Mouse (Mus musculus) CD8-positive naive resting alpha-beta T cell, adult 57 days (primary cell): Measurements from ENCODE around the gene Thap7. TPM values are rescaled to one million over a fixed set of nuclear protein-coding genes. Genes with fewer than 3 reads are reported as not detected.

Experiments used
- total RNA-seq: library from RNA; stranded (reverse); gene quantifications from one replicate; pipeline ENCODE4 v1.2.4, GENCODE M21; 2023

The Thap7 gene
- 39.9 TPM for total RNA-seq

DNA sequence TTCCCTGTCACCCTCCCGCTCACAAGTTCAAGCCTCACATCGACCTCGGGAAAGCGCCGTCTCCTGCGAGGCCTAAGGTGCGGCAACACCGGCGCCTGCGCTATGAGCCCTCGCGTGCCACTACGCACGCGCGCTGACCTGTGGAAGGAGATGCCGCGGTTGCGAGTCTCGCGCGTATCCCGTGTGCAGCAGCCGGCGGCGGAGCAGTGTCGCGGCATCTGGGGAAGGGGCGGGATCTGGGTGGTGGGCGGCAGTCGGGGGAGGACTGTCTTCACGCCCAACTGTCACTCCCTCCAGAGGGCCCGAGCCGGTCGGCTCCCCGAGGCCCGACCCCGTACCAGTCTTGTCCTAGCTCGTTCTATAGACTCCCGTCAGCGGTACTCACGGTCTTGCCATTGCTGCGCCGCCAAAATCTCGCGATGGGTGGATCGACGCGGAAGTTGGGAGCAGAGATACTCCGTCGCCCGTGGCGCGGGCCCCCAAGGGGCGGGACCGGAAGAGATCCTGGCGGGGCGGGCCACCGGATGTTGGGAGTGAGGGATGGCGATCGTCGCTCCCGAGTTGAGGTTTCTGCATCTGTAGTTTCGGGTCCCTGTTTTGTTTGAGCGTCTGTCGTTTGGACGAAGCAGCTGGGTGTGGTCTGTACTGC, at the start of gene Thap7:
Thap7 (minus strand) TSS at position 497 of the 649 bp plus-strand sequence.

DNA sequence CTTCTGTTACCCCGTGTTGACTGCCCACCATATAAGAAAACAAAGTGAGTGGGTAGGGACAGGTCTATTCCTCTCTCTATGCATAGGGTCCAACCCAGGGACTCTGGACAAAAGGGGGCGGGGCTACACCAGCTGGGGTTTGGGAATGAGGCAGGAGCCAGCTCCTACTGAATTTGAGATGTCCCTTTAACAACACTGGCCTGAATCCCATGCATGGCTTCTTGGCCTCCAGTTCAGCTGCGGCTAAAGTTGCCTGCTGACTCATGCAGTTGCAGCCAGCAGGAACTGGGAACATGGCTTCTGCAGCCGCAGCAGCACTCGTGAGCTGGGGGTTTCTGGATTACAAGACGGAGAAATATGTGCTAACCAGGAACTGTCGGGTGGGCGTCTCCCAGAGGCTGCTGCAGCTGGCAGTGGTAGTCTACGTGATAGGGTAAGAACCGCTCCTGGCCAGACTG, 30.8 kb upstream of the Thap7 start, which contains the start of gene P2rx6:
P2rx6 (plus strand) TSS at position 135 of the 458 bp plus-strand sequence.

GRCm38 (mm10) chr16:17561128-17561750, 30.3 kb upstream of the Thap7 start, which contains the start of gene Lrrc74b:
Gene Lrrc74b (minus strand): TSS chr16:17561247.

DNA sequence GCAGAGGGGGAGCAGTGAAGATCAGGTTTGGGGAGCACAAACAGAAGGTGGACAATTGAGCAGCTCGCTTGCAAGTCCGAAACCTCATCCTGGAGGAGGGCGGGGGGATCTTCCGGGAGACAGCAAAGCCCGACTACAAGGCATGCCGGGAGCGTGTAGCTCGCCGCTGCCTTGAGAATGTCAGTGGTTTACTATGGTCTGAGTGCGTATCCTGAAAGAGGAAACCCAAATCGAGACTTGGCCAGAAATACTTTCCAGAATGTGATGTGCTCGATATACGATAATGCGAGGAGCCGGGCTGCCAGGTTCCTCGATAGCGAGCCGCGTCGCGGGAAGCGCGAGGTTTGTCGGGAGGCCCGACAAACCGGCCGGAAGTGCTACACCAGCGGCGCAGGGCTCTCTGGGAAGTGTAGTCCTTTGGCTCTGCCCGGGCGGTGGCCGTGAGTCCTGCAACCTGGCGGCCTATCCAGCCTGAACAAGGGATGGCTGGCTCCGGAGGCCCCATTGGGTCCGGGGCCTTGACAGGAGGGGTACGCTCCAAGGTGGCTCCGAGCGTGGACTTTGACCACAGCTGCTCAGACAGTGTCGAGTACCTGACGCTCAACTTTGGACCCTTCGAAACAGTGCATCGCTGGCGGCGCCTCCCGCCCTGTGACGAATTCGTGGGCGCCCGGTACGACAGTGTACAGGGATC, 22.2 kb downstream of the Thap7 start, which contains the start of gene Lztr1:
Lztr1 (plus strand) TSS at position 143 of the 694 bp plus-strand sequence.

DNA sequence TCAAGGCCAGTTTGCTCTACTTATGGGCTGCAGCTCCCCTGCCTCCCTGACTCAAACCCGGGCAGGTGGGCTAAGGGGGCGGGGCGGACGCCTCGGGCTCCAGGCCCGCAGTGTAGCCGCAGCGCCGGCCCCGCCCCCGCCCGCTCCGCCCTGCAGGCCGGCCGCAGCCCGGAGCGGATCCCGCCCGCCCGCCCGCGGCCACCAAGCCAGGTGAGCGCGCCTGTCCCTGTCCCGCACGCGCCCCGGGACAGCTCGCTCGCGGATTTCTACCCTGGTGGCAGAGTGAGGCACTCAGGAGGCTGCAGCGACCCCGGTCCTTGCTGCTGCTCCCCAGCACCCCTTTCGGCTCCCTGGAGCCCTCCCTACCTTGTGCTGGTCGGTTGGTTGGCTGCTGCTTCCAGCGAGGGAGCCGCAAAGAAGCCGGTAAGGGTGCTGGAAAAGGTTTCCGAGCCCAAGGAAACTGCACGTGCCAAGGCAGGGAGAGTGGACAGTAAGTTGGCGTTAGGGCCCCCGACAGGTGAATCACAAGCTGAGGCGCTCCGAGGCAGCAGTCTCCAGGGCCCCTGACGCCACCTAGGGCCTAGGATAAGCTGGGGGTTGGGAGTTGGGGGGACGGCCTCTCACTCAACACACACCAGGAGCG, 41.3 kb downstream of the Thap7 start, which contains the start of gene Aifm3:
Aifm3 (plus strand) TSS at position 143 of the 643 bp plus-strand sequence.

Other genes starting within 250 kb of the Thap7 start
- not detected for gene Serpind1, start 199.8 kb downstream of the Thap7 start, total RNA-seq
- gene Snap29, start 125.2 kb downstream of the Thap7 start, total RNA-seq = 20.9 TPM
- 107 TPM for gene Pi4ka, start 124.8 kb downstream of the Thap7 start, total RNA-seq
- 50.7 TPM for gene Crkl, start 79.1 kb downstream of the Thap7 start, total RNA-seq
- gene Aifm3, start 41.5 kb downstream of the Thap7 start, total RNA-seq = not detected
- gene Lztr1, start 22.4 kb downstream of the Thap7 start, total RNA-seq = 73.7 TPM
- gene Lrrc74b, start 30.1 kb upstream of the Thap7 start, total RNA-seq = not detected
- gene P2rx6, start 30.7 kb upstream of the Thap7 start, total RNA-seq = not detected
- gene Slc7a4, start 52.1 kb upstream of the Thap7 start, total RNA-seq = 0.34 TPM
- 44.3 TPM for gene Smpd4, start 88.2 kb upstream of the Thap7 start, total RNA-seq
- 0.89 TPM for gene Ccdc74a, start 115.3 kb upstream of the Thap7 start, total RNA-seq
- gene Med15, start 201.8 kb upstream of the Thap7 start, total RNA-seq = 166 TPM
- gene Klhl22, start 228.5 kb upstream of the Thap7 start, total RNA-seq = 26.3 TPM